Comparison of ENCODE assay signal across 8 mouse cellular contexts in genomic region chr4:155172909-155173821, GRCm38 (mm10). TPM values are rescaled to one million over a fixed set of nuclear protein-coding genes. Genes with fewer than 3 reads are reported as not detected.
DNase-seq lines count a peak whose midpoint lies in the region; ATAC-seq and TF ChIP-seq lines count a peak whose summit lies in the region.

No protein-coding gene starts in this region.

- peak overlapping the region; percentile 35 for H3K4me2 ChIP-seq in hindbrain, embryonic 15.5 days

- POLR2A ChIA-PET in Patski (lab: Charles Lee) = no interaction called here

- DNase-seq in Patski (ENCODE audit: low read depth, low spot score) = peak; percentile 92
- peak; percentile 66 to 78 for DNase-seq in cerebellum, postnatal 14 days
- DNase-seq in gastrocnemius, adult 18-20 months (ENCODE audit: low spot score) = peak; percentile 94
- peak; percentile 73 for DNase-seq in left cerebral cortex, adult 11 months (ENCODE audit: low spot score)
- DNase-seq in lung, postnatal 36 days = peak; percentile 99
- DNase-seq in right cerebral cortex, postnatal 36 days (ENCODE audit: low spot score in 2 of 2) = peak; percentile 56 to 63

- H3K4me1 ChIP-seq in hindbrain, embryonic 15.5 days (replicated peaks) = peaks cover 77% of the 10 kb centered on the region

- in situ Hi-C loops in Patski (cut with MboI; ENCODE audit: low pct_unique_long_range_greater_than_20kb) = loop anchor here (5.0 kb wide), 1 partner anchor 44 kb away; no protein-coding TSS in a partner anchor

- H3K36me3 ChIP-seq in hindbrain, embryonic 15.5 days = no peaks in the 10 kb centered on the region

- H3K4me3 ChIP-seq in hindbrain, embryonic 15.5 days = no peak overlapping the region

- H3K9me3 ChIP-seq in hindbrain, embryonic 15.5 days = no peaks in the 10 kb centered on the region

- peak overlapping the region; percentile 80 for H3K27ac ChIP-seq in hindbrain, embryonic 15.5 days (replicated peaks)

- no peaks in the 10 kb centered on the region for H3K27me3 ChIP-seq in Patski
- no peaks in the 10 kb centered on the region for H3K27me3 ChIP-seq in hindbrain, embryonic 15.5 days

- CTCF ChIA-PET in Patski (lab: Charles Lee) = interaction anchor here (0.6 kb wide), 1 partner anchor 16 kb away, joined by 3 read pairs; no protein-coding TSS in a partner anchor

- WGBS in hindbrain, embryonic 15.5 days = 6% methylated on average over 21 of the region's 21 CpGs

- peak overlapping the region; percentile 5; the same call in 1 of the 2 replicates for H3K9ac ChIP-seq in hindbrain, embryonic 15.5 days

- peak; percentile 75 for ATAC-seq in Patski
- peak; percentile 77 for ATAC-seq in hindbrain, embryonic 15.5 days (ENCODE audit: low FRiP score, low read depth)
- ATAC-seq in activated CD4-positive, CD25-positive, alpha-beta regulatory T cell, adult 4 months = no peak

- no peak for TF ChIP-seq CTCF in Patski (IDR thresholded peaks at IDR 0.05)

RNA-seq across cellular contexts. Expression of gene Ski, which starts 49.2 kb away (rescaled TPM):
- polyA plus RNA-seq in Patski (2021) = 59.8 TPM
- 10 to 100 TPM; 28.3 to 31.3 TPM for total RNA-seq in gastrocnemius, adult 18-20 months (2021)
- polyA plus RNA-seq in hindbrain, embryonic 15.5 days (2015; fragmentation: Nextera tagmentation; extraction: Ambion mirVana) = 11.3 and 11.9 TPM in 2 replicates
- polyA plus RNA-seq in activated CD4-positive, CD25-positive, alpha-beta regulatory T cell, adult 4 months (2017; shearing (Covaris generic)) = 10 to 100 TPM; 24.7 to 25.0 TPM
